Mouse (Mus musculus) ovary, postnatal 10 days (tissue): Measurements from ENCODE around the gene Glod4.

Experiments used
- DNase-seq: peaks from one replicate; pipeline ENCODE4 v3.0.0; 2022; ENCODE audit warnings: low spot score

The Glod4 gene

GRCm38 (mm10) chr11:76242901-76243810, at the start of gene Glod4, which contains the start of gene Mrm3:
Glod4 (minus strand) TSS chr11:76243725.
Mrm3 (plus strand) TSS chr11:76243715.
- DNase-seq = peak; percentile 86

- DNase-seq = no peak
Measured at GRCm38 (mm10) chr11:76292831-76293230, 49.3 kb upstream of the Glod4 start.

DNA sequence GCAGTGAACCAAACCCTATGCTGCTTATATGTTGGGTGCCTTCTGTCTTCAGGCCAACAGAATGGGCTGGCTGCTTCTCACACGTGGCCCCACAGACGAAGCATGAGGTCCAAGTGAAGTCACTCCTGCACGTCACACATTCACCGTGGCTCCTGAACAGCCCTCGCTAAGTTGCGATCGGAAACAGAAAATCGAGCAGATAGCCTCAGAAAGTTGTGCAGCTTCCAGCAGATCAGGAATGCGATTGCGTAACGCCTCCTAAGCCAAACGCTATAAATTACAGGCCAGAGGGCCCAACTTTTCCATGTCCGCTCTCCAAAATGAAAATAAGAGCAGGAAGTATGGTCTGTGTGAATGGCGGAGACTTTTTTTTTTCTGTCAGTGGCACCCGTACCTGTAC, 48.9 kb upstream of the Glod4 start:
- DNase-seq = no peak

- no peak for DNase-seq
Measured at GRCm38 (mm10) chr11:76291960-76292359, 48.4 kb upstream of the Glod4 start.

- no peak for DNase-seq
Measured at GRCm38 (mm10) chr11:76290367-76290766, 46.8 kb upstream of the Glod4 start.

DNA sequence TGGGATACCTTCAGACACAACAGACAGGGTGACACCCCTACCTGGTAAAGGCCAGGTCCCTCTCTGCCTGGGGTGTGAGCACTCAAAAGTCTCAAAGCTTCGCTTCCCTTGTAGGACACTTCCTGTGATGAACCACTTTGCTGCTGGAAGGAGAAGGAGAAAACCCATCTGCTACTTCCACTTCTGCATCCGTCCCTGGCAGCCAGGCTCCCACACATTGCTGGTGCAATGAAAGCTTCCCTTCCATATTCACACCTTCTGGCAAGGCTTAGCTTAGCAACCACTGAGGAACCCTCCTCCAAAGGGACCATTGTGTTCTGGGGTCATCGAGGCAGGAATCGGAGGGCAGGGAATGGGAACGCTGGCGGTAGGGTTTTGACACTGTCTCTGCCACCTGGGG, 45.1 kb upstream of the Glod4 start:
- DNase-seq = no peak

GRCm38 (mm10) chr11:76287301-76287700, 43.8 kb upstream of the Glod4 start:
- DNase-seq = no peak

- DNase-seq = no peak
Measured at GRCm38 (mm10) chr11:76286534-76287126, 43.1 kb upstream of the Glod4 start.

- no peak for DNase-seq
Measured at GRCm38 (mm10) chr11:76285431-76286075, 42.0 kb upstream of the Glod4 start.

GRCm38 (mm10) chr11:76283841-76284240, 40.3 kb upstream of the Glod4 start:
- no peak for DNase-seq

GRCm38 (mm10) chr11:76279971-76280370, 36.4 kb upstream of the Glod4 start:
- no peak for DNase-seq

DNA sequence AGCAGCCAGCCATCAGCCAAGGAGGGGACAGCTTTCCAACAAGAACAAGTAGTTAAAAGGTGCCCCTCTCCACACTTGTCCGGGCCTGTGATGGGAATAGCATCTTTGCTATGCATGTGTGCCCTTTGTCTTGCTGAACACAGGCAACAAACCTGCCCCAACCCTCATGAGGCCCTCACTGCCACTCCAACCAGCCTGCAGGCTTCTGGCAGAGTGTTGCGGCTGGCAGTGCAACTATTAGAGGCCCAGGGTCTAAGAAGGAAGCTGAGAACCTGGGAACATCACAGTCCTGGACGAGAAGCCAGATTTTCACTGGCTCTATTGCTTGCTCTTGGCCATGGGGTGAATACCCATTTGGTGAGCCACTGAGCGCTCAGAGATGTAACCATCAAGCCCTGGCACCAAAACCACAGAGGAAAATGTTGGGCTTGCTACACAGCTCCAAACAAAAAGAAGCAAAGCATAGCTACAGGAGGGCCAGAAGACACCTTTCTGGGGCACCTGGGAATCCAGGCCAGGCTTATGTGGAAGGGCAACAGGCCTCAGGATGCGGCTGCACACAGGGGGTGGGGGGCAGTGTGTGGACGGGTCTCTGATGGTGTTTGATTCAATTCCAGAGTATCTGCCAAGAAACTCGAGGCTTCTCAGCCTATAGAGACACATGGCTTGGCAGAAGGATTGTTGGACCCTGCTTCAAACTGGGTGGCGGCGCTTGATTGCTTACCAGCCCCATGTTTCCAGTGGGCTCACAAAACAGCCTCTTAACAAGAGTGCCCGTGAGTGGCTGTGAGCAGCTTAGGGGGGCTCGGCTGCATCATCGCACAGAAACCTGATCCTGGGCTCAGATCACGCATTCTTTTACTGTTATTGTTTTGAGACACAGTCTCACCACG, 35.7 kb upstream of the Glod4 start:
- DNase-seq = no peak

- no peak for DNase-seq
Measured at GRCm38 (mm10) chr11:76272440-76272839, 28.9 kb upstream of the Glod4 start.

- DNase-seq = no peak
Measured at GRCm38 (mm10) chr11:76268521-76269065, 25.1 kb upstream of the Glod4 start.

- no peak for DNase-seq
Measured at GRCm38 (mm10) chr11:76268001-76268459, 24.5 kb upstream of the Glod4 start.

GRCm38 (mm10) chr11:76267550-76267949, 24.0 kb upstream of the Glod4 start:
- no peak for DNase-seq

- no peak for DNase-seq
Measured at GRCm38 (mm10) chr11:76262611-76263351, 19.3 kb upstream of the Glod4 start.

DNA sequence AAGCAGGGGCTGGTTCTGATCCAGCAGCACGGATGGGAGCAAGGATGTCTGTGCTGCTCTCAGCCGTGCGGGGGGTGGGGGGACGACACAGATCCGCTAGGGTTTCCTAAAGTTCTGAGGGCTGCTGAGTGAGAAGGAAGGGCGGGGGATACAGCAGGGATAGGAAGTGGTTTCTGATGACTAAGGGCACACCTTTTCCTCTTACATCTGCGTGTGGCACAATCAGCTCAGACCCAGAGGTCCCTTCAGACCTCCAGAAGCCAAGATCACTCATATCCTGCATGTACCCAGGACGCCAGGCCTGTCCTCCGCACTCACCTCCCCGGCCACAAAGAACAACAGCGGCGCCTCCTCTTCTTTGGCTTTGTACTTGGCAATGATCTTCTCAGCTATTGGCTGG, 17.7 kb upstream of the Glod4 start:
- no peak for DNase-seq

GRCm38 (mm10) chr11:76260208-76261050, 16.9 kb upstream of the Glod4 start:
- no peak for DNase-seq

DNA sequence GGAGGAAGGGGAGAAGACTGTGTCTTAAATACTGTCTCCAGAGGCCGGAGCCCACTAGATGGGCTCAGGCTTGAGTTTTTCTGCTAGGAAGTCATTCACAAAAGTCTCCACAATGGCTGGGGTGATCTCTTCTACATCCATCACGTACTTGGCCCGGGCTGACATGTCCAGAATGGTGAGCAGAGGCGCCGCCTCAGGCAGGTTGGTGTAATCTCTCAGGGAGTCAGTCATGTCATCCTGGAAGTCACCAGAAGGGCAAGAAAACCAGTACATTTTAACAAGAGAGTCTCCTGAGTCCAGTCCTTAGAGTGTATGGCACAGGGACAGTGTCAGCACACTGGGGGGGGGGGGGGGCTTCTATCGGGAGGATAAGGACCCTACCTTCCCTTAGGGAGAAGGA, 15.0 kb upstream of the Glod4 start:
- DNase-seq = no peak
